Mouse (Mus musculus): ENCODE measurements around the gene Znrd1. TPM values are rescaled to one million over a fixed set of nuclear protein-coding genes. Genes with fewer than 3 reads are reported as not detected.
A peak's percentile ranks its signal among the peaks of the same experiment; 100 is the strongest.

Gene Znrd1
- polyA plus RNA-seq, 1 experiment from 2014 or later, result 97.2 TPM

DNA sequence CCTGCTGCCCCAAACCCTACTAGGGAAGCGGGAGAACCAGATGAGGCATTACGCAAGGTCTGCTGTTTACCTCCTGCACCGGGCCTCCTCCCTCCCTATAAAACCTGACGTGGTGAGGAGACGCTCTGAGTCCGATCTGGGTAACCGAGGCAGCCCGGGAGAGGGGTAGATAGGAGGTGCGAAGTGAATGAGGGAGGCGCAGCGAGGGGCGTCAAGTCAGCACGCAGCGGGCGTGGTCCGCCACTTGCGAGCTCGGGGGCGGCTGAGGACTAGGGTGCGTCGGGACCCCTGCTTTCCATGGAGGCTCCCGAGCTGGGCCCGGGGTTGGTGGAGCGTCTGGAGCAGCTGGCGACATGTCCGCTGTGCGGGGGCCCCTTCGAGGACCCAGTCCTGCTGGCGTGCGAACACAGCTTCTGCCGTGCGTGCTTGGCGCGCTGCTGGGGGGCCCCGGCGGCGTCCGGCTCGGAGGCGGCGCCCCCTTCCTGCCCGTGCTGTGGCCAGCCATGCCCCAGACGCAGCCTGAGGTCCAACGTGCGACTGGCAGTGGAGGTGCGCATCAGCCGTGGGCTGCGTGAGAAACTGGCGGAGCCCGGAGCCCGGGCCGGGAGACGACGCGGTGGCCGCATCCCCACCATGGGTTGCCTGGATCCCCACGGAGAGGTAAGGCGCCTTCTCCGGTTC lies 15.4 kb downstream of the Znrd1 start, which contains the start of gene Rnf39:
Gene Rnf39, plus strand, starts transcription at position 128 of the 681 bp plus-strand sequence.
- 0 out of 2 replicates have a peak, but pooled peaks cover 4% of the 10 kb centered on the region for H3K4me1 ChIP-seq (ENCODE audit: control insufficient read depth, insufficient read depth, low read length)
- no peak for ATAC-seq (ENCODE audit: insufficient number of reproducible peaks, insufficient read depth, low FRiP score, low read depth)
- no peaks in the 10 kb centered on the region for H3K9me3 ChIP-seq (ENCODE audit: control insufficient read depth, low read depth, low read length)
- H3K36me3 ChIP-seq (ENCODE audit: control insufficient read depth, insufficient read depth, low read length), result no peaks in the 10 kb centered on the region
- peak within 1 kb of the TSS; percentile 41 for H3K4me3 ChIP-seq (ENCODE audit: low read depth, low read length)
- H3K9ac ChIP-seq (replicated peaks; ENCODE audit: low read depth, low read length), result no peak within 1 kb of the TSS; the same call in 1 of the 2 replicates
- 1% methylated on average over 57 of the region's 59 CpGs for WGBS
- H3K27me3 ChIP-seq (ENCODE audit: control insufficient read depth, insufficient read depth, low read length), result peaks cover 26% of the 10 kb centered on the region
- H3K27ac ChIP-seq (ENCODE audit: low read length), result no peak within 1 kb of the TSS
- peak within 1 kb of the TSS; percentile 76 for H3K4me2 ChIP-seq (replicated peaks; ENCODE audit: low read depth, low read length)

DNA sequence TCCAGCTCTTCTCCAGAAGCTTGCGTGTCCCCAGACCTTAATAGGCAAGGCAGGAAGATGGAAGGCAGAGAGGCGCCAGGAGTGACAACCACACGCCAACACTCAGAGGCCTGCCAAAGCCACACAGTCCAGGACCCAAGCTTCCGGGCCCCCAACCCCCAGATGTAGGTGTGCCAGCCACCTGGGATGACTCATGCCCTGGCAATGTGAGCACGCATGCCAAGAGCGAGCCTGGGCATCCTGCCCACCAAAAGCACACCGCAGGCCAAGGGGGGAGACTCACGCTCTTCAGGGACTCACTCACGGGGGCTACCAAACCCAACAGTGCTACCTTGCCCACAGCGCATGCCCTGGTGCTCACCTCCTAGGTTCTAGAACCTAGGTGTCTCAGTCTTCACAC lies 16.0 kb downstream of the Znrd1 start:
- Histone ChIP-seq H3K4me1 (ENCODE audit: control insufficient read depth, insufficient read depth, low read length) (0 out of 2 replicates have a peak, but pooled peaks cover under 1% of the 10 kb centered on the region), H3K27me3 (ENCODE audit: control insufficient read depth, insufficient read depth, low read length) (peaks cover 26% of the 10 kb centered on the region), H3K27ac (ENCODE audit: low read length) (no peak overlapping the region), H3K9ac (replicated peaks; ENCODE audit: low read depth, low read length) (no peak overlapping the region), H3K36me3 (ENCODE audit: control insufficient read depth, insufficient read depth, low read length) (no peaks in the 10 kb centered on the region), H3K9me3 (ENCODE audit: control insufficient read depth, low read depth, low read length) (no peaks in the 10 kb centered on the region), H3K4me3 (ENCODE audit: low read depth, low read length) (peak overlapping the region; percentile 41), H3K4me2 (replicated peaks; ENCODE audit: low read depth, low read length) (peak overlapping the region; percentile 76)
- whole genome bisulfite sequencing, result 47% methylated on average over 10 of the region's 10 CpGs
- ATAC-seq (ENCODE audit: insufficient number of reproducible peaks, insufficient read depth, low FRiP score, low read depth), result peak; percentile 56; the same call in 1 of the 2 replicates

DNA sequence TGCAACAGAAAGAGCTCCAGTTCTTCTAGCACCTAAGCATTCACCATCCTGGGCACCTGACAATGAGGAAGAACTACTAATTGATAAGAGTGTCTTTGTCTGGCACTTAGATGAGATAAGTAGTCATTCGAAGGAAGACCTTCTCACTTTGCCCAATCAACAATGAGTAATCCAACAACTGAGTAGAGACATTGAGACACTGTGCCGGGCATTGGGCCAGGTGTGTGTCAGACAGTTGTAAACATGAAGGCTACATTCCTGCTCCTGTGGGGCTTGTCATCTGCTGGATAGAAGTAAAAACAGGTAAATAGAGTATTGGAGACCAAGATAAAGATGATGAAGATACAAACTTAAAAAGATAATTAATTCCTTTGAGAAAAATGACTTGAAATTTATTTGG lies 20.3 kb downstream of the Znrd1 start:
- H3K36me3 ChIP-seq (ENCODE audit: control insufficient read depth, insufficient read depth, low read length), result no peaks in the 10 kb centered on the region
- no peak overlapping the region for H3K27ac ChIP-seq (ENCODE audit: low read length)
- no peaks in the 10 kb centered on the region for H3K4me1 ChIP-seq (ENCODE audit: control insufficient read depth, insufficient read depth, low read length)
- no peak overlapping the region for H3K4me2 ChIP-seq (replicated peaks; ENCODE audit: low read depth, low read length)
- H3K27me3 ChIP-seq (ENCODE audit: control insufficient read depth, insufficient read depth, low read length), result peaks cover 9% of the 10 kb centered on the region; the same call in 1 of the 2 replicates
- H3K4me3 ChIP-seq (ENCODE audit: low read depth, low read length), result no peak overlapping the region
- no peaks in the 10 kb centered on the region for H3K9me3 ChIP-seq (ENCODE audit: control insufficient read depth, low read depth, low read length)
- ATAC-seq (ENCODE audit: insufficient number of reproducible peaks, insufficient read depth, low FRiP score, low read depth), result no peak
- no peak overlapping the region for H3K9ac ChIP-seq (replicated peaks; ENCODE audit: low read depth, low read length)
- 65% methylated on average over 2 of the region's 2 CpGs for WGBS

DNA sequence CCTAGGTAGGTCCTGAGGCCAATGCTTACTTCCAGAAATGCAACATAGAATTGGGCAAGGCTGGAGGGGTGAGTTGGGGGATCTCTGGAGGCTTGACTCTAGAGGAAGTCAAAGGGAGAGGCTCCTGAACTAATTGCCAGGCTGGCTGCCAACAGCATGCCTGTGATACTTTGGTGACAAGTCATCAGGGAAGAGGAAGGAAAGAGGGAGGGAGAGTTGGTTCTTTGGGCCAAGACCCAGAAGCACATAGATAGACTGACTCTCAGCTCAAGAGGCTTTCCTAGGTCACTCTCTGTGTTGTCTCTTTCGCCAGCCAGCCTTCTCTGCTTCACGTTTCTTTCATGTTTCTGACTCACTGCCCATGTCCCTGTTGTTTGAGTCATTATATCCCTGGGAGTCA lies 26.6 kb downstream of the Znrd1 start:
- H3K9ac ChIP-seq (replicated peaks; ENCODE audit: low read depth, low read length), result no peak overlapping the region
- no peaks in the 10 kb centered on the region for H3K36me3 ChIP-seq (ENCODE audit: control insufficient read depth, insufficient read depth, low read length)
- no peak overlapping the region for H3K4me3 ChIP-seq (ENCODE audit: low read depth, low read length)
- no peak overlapping the region for H3K27ac ChIP-seq (ENCODE audit: low read length)
- WGBS, result 53% methylated on average over 2 of the region's 2 CpGs
- no peaks in the 10 kb centered on the region for H3K9me3 ChIP-seq (ENCODE audit: control insufficient read depth, low read depth, low read length)
- no peak overlapping the region for H3K4me2 ChIP-seq (replicated peaks; ENCODE audit: low read depth, low read length)
- H3K27me3 ChIP-seq (ENCODE audit: control insufficient read depth, insufficient read depth, low read length), result no peaks in the 10 kb centered on the region
- ATAC-seq (ENCODE audit: insufficient number of reproducible peaks, insufficient read depth, low FRiP score, low read depth), result no peak
- no peaks in the 10 kb centered on the region for H3K4me1 ChIP-seq (ENCODE audit: control insufficient read depth, insufficient read depth, low read length)

DNA sequence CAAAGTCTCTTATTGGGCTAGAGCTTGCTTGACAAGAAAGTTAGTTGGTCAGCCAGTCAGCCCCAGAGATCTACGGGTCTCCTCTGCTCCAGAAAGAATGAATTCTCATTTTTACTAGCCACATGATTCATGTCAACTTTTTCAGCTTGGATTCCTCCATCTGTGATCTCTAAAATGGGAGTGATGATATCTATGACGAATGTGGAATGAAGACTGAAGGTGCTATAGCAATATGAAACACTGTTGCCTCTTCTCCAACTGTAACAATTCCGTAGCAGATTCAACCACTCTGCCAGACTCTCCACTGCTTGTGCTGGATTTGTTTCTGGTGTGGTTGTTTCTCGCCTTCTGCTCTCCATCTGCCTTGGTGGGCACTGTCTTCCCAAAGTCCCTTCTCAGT lies 27.2 kb downstream of the Znrd1 start:
- H3K36me3 ChIP-seq (ENCODE audit: control insufficient read depth, insufficient read depth, low read length), result no peaks in the 10 kb centered on the region
- H3K27me3 ChIP-seq (ENCODE audit: control insufficient read depth, insufficient read depth, low read length), result no peaks in the 10 kb centered on the region

DNA sequence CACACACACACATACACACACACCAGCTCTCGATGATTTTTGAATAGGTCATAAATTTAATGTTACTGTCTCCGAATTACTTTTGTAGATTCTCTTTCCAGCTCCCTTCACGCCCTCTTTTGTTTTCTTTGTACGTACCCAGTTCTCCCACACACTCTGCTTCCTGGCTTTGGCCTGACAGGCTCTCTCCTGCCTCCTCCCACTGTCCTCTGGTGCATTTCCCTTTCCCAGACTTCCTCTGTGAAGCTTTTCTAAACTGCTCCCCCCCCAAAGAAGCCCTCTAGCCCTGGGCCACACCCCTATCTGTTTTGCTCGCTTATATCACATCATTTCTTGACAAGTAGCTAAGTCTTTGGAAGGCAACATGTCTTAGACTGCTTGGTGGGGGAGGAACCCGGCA lies 28.1 kb downstream of the Znrd1 start:
- 70% methylated on average over 6 of the region's 6 CpGs for WGBS

More for the DNA sequence above, 27.2 kb downstream of the Znrd1 start:
- 81% methylated on average over 4 of the region's 4 CpGs for WGBS
- Histone ChIP-seq H3K27ac (ENCODE audit: low read length) (no peak overlapping the region), H3K4me3 (ENCODE audit: low read depth, low read length) (no peak overlapping the region), H3K9ac (replicated peaks; ENCODE audit: low read depth, low read length) (no peak overlapping the region), H3K9me3 (ENCODE audit: control insufficient read depth, low read depth, low read length) (no peaks in the 10 kb centered on the region), H3K4me1 (ENCODE audit: control insufficient read depth, insufficient read depth, low read length) (no peaks in the 10 kb centered on the region), H3K4me2 (replicated peaks; ENCODE audit: low read depth, low read length) (no peak overlapping the region)
- no peak for ATAC-seq (ENCODE audit: insufficient number of reproducible peaks, insufficient read depth, low FRiP score, low read depth)

DNA sequence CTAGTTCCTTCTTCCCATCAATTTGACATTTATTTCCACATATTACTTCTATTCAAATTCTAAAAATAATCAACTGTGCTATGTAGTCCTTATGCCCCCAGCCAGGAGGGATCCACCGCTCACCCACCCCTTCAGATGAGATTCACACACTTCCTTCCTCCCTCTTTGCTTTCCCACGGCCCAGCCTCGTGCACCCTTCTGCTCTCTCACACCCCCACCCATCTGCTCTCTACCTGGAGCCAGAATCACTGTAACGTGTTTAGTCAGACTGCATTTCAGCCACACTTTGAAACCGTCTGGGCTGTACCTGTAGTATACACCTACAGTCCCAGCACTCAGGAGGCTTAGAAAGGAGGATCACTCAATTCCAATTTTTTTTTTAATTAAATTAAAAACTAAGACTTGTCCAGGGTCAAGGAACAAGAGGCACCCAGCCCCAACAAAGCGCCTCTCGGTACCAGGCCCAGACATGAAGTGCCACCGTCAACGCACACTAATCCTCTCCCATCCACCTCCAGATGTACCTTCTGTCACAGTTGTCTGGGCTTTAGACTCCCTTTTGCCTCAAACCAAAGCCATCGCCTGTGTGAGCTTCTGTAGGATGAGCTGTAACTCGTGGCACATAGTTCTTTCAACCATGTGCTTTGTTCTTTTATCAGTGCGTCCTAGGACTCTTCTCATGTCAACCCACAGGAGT lies 29.0 kb downstream of the Znrd1 start:
- Histone ChIP-seq H3K4me2 (replicated peaks; ENCODE audit: low read depth, low read length) (no peak overlapping the region), H3K4me3 (ENCODE audit: low read depth, low read length) (no peak overlapping the region), H3K36me3 (ENCODE audit: control insufficient read depth, insufficient read depth, low read length) (no peaks in the 10 kb centered on the region), H3K9ac (replicated peaks; ENCODE audit: low read depth, low read length) (no peak overlapping the region), H3K27me3 (ENCODE audit: control insufficient read depth, insufficient read depth, low read length) (no peaks in the 10 kb centered on the region), H3K9me3 (ENCODE audit: control insufficient read depth, low read depth, low read length) (no peaks in the 10 kb centered on the region), H3K4me1 (ENCODE audit: control insufficient read depth, insufficient read depth, low read length) (no peaks in the 10 kb centered on the region), H3K27ac (ENCODE audit: low read length) (no peak overlapping the region)
- 70% methylated on average over 12 of the region's 12 CpGs for WGBS
- no peak for ATAC-seq (ENCODE audit: insufficient number of reproducible peaks, insufficient read depth, low FRiP score, low read depth)

More for the DNA sequence above, 28.1 kb downstream of the Znrd1 start:
- H3K9ac ChIP-seq (replicated peaks; ENCODE audit: low read depth, low read length), result no peak overlapping the region
- H3K9me3 ChIP-seq (ENCODE audit: control insufficient read depth, low read depth, low read length), result no peaks in the 10 kb centered on the region
- no peaks in the 10 kb centered on the region for H3K27me3 ChIP-seq (ENCODE audit: control insufficient read depth, insufficient read depth, low read length)
- no peak overlapping the region for H3K4me2 ChIP-seq (replicated peaks; ENCODE audit: low read depth, low read length)
- H3K4me3 ChIP-seq (ENCODE audit: low read depth, low read length), result no peak overlapping the region
- no peaks in the 10 kb centered on the region for H3K36me3 ChIP-seq (ENCODE audit: control insufficient read depth, insufficient read depth, low read length)
- H3K4me1 ChIP-seq (ENCODE audit: control insufficient read depth, insufficient read depth, low read length), result no peaks in the 10 kb centered on the region
- no peak for ATAC-seq (ENCODE audit: insufficient number of reproducible peaks, insufficient read depth, low FRiP score, low read depth)
- H3K27ac ChIP-seq (ENCODE audit: low read length), result no peak overlapping the region

DNA sequence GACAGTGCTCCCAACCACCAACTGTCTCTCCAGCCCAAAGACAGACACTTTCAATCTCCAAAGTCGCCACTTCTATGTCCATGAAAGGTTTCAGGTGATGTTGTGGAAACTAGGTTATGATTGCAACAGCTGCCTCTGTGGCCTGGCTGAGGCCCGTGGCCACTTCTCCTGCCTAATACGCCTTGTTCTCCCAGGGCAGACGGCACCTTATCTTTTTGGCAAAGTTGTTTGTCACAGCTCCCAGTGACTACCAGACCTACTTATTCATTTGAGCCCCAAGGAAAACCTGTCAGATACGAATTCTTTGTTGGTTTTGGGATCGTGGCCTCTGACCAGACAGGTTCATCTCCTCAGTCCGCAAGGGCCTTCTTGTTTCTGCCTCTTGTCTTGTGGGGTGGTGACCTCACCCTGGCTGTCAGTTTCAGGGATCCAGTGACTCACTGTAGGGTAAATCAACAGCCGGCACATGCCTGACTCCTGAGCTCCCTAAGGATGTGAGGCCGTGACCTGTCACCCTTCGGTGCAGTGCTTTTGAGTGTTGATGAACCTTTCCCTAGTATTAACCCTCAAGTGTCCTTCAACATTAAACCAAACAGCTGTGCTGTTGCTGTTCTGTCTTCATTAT lies 30.8 kb downstream of the Znrd1 start:
- 26% methylated on average over 10 of the region's 10 CpGs for WGBS
- no peak overlapping the region for H3K4me3 ChIP-seq (ENCODE audit: low read depth, low read length)
- ATAC-seq (ENCODE audit: insufficient number of reproducible peaks, insufficient read depth, low FRiP score, low read depth), result no peak

More for the DNA sequence above, 30.8 kb downstream of the Znrd1 start:
- Histone ChIP-seq H3K27me3 (ENCODE audit: control insufficient read depth, insufficient read depth, low read length) (no peaks in the 10 kb centered on the region), H3K4me2 (replicated peaks; ENCODE audit: low read depth, low read length) (no peak overlapping the region), H3K36me3 (ENCODE audit: control insufficient read depth, insufficient read depth, low read length) (no peaks in the 10 kb centered on the region), H3K9me3 (ENCODE audit: control insufficient read depth, low read depth, low read length) (no peaks in the 10 kb centered on the region), H3K9ac (replicated peaks; ENCODE audit: low read depth, low read length) (no peak overlapping the region), H3K27ac (ENCODE audit: low read length) (no peak overlapping the region), H3K4me1 (ENCODE audit: control insufficient read depth, insufficient read depth, low read length) (no peaks in the 10 kb centered on the region)

All from stomach, embryonic 14.5 days (tissue).